Mouse (Mus musculus): Measurements from ENCODE around the gene Atxn7. TPM values are rescaled to one million over a fixed set of nuclear protein-coding genes. Genes with fewer than 3 reads are reported as not detected.

Atxn7 gene
- polyA plus RNA-seq, 1 experiment from 2014 or later = 5.0 TPM

DNA sequence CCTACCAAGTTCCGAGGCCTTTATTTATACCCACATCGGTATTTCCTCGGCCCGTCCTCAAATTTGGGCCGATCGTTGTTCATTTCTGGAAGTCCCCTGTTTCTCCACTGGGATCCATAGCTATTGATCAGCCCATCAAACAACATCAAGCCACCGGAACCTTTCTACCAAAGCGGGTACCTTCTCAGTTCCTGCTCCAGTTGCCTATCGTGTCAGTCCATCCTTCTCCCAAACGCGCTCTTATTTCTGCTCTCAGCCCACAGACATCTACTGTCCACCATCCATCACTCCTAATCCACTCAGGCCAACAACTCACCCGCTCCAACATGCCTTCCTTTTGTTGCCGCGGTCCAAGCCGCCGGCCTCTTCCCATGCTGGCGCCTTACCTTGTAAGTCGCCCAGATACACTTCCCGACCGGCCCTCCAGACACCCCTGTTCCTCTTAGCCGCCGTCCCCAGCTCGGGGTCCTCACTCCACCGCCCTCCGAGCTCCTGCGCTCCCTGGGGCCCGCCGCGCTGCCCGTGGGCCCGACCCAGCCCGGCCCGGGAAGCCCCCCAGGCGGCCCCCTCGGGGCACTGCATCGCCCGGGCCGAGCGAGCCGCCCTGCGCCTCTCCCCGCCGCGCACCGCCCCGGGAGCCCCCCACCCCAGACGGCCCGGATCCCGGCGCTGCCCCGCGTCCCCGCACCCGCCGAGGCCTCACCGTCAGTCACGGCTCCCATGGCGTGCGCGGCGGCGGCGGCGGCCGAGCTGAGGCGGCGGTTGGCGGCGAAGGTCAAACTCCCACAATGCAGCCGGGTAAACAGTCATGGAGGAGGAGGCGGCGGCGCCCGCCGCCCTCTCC is 536 bp upstream of the Atxn7 start:
- Histone ChIP-seq H3K9ac (peak overlapping the region; percentile 98), H3K9me3 (no peaks in the 10 kb centered on the region), H3K4me1 (peaks cover 26% of the 10 kb centered on the region), H3K36me3 (replicated peaks) (0 out of 2 replicates have a peak, but pooled peaks cover 5% of the 10 kb centered on the region), H3K27me3 (replicated peaks) (no peaks in the 10 kb centered on the region), H3K27ac (peak overlapping the region; percentile 84), H3K4me3 (peak overlapping the region; percentile 87), H3K4me2 (peak overlapping the region; percentile 75)
- ATAC-seq (replicated peaks) = peak; percentile 93
- under 1% methylated on average over 75 of the region's 75 CpGs for WGBS

DNA sequence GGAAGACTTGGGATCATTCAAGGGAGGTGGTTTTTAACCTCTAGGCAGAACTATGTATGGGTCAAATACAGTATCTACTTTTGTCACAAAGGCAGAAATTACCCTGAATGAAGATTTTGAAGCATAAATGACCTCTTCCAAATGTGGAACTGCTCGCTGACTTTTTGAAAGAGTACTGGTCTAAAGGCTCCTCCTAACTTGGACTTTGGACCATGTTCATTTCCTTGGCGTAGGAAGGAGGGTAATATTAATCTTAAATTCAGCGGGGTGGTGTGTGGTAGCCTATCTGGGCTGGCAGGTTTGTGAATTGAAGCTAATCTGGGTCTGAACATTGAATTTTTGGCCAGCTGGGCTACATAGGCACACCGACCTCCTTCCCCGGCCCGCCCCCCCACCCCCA is 1.2 kb downstream of the Atxn7 start:
- Histone ChIP-seq H3K36me3 (replicated peaks) (no peaks in the 10 kb centered on the region), H3K9me3 (no peaks in the 10 kb centered on the region), H3K4me1 (peaks cover 26% of the 10 kb centered on the region), H3K27me3 (replicated peaks) (no peaks in the 10 kb centered on the region), H3K4me3 (no peak overlapping the region), H3K9ac (no peak overlapping the region), H3K4me2 (no peak overlapping the region), H3K27ac (no peak overlapping the region)
- 87% methylated on average over 6 of the region's 6 CpGs for WGBS
- no peak for ATAC-seq (replicated peaks)

DNA sequence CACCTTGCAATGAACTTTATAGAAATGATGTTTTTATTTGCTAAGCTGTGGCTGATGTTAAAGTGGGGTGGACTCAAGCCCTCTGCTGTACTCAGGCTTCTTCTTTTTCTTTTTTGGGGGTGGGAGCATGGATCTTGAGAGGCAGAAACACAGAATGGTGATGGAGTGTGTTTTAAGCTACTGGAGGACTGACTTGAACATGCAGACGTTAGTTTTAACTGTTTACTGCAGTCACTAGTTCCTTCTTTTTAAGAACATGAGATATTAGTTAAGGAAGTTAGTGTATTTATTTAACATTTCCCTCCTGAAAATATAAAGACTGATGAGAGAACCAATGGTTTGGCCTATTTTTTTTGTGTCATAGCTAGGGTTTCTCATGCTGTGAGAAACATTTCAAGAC is 2.3 kb downstream of the Atxn7 start:
- Histone ChIP-seq H3K4me2 (no peak overlapping the region), H3K4me3 (no peak overlapping the region), H3K36me3 (replicated peaks) (no peaks in the 10 kb centered on the region), H3K4me1 (peaks cover 21% of the 10 kb centered on the region), H3K27ac (no peak overlapping the region), H3K27me3 (replicated peaks) (no peaks in the 10 kb centered on the region), H3K9me3 (no peaks in the 10 kb centered on the region), H3K9ac (no peak overlapping the region)
- no peak for ATAC-seq (replicated peaks)
- WGBS = 92% methylated on average over 1 of the region's 1 CpGs

DNA sequence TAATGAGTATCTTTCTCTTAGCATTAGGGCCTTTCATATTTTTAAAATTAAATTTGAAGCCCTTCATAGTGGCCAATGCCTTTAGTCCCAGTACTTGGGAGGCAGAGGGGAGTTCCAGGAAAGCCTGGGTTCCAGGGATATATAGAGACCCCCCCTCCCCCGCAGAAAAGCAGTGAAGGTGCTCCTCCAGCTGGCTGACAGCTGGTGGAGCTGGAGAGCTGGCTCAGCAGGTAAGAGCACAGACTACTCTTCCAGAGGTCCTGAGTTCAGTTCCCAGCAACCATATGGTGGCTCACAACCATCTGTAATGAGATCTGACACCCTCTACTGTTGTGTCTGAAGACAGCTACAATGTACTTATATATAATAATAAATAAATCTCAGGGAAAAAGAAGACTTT is 6.4 kb downstream of the Atxn7 start:
- no peak overlapping the region for H3K27ac ChIP-seq
- no peaks in the 10 kb centered on the region for H3K27me3 ChIP-seq (replicated peaks)
- no peaks in the 10 kb centered on the region for H3K36me3 ChIP-seq (replicated peaks)
- H3K4me3 ChIP-seq = no peak overlapping the region
- no peaks in the 10 kb centered on the region for H3K4me1 ChIP-seq
- WGBS = 36% methylated on average over 1 of the region's 1 CpGs
- no peak overlapping the region for H3K9ac ChIP-seq
- no peaks in the 10 kb centered on the region for H3K9me3 ChIP-seq
- no peak for ATAC-seq (replicated peaks)
- H3K4me2 ChIP-seq = no peak overlapping the region

DNA sequence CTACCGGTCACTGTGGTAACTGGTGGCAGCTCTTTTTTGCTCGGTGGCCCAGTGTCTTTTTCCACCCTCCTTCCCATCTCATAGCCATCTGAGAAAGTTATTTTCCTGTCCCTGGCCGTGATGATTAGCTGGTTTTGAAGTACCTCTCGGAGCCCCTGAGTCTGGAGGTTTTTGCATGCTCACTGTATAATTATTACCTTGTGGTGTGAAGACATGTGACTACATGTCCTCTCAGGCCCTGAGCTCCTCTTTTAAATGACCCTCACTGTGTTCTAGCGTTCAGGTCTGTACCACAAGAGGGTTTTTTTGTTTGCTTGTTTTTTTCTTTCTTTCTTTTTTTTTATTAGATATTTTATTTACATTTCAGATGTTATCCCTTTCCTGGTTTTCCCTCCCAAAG is 7.2 kb downstream of the Atxn7 start:
- H3K9ac ChIP-seq = no peak overlapping the region
- ATAC-seq (replicated peaks) = no peak
- no peak overlapping the region for H3K27ac ChIP-seq
- no peaks in the 10 kb centered on the region for H3K9me3 ChIP-seq
- no peaks in the 10 kb centered on the region for H3K4me1 ChIP-seq
- no peak overlapping the region for H3K4me2 ChIP-seq
- WGBS = 92% methylated on average over 5 of the region's 5 CpGs
- no peak overlapping the region for H3K4me3 ChIP-seq
- H3K27me3 ChIP-seq (replicated peaks) = no peaks in the 10 kb centered on the region
- no peaks in the 10 kb centered on the region for H3K36me3 ChIP-seq (replicated peaks)

DNA sequence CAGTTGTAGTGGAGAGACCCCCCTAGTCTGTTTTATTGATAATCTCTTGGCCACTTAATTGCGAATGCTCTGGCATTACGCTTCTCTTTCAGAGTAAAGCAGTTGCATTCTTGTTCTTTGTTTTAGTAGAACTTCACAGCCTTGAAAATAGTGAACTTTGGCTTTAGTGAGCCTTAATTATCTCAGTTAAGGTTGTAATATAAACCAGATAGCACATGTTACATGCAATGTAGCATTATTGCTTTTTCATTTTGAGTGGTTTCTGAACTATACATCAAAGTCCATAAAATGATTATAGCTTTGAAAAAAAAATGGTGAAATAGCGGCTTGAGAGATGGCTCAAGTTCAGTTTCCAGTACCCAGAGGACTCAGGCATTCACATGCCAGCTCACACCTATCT is 9.3 kb downstream of the Atxn7 start:
- no peaks in the 10 kb centered on the region for H3K9me3 ChIP-seq
- H3K27me3 ChIP-seq (replicated peaks) = no peaks in the 10 kb centered on the region
- no peak overlapping the region for H3K4me2 ChIP-seq
- no peak for ATAC-seq (replicated peaks)
- no peak overlapping the region for H3K27ac ChIP-seq
- WGBS = 84% methylated on average over 3 of the region's 3 CpGs
- no peak overlapping the region for H3K9ac ChIP-seq
- H3K4me3 ChIP-seq = no peak overlapping the region
- H3K36me3 ChIP-seq (replicated peaks) = no peaks in the 10 kb centered on the region
- H3K4me1 ChIP-seq = no peaks in the 10 kb centered on the region

DNA sequence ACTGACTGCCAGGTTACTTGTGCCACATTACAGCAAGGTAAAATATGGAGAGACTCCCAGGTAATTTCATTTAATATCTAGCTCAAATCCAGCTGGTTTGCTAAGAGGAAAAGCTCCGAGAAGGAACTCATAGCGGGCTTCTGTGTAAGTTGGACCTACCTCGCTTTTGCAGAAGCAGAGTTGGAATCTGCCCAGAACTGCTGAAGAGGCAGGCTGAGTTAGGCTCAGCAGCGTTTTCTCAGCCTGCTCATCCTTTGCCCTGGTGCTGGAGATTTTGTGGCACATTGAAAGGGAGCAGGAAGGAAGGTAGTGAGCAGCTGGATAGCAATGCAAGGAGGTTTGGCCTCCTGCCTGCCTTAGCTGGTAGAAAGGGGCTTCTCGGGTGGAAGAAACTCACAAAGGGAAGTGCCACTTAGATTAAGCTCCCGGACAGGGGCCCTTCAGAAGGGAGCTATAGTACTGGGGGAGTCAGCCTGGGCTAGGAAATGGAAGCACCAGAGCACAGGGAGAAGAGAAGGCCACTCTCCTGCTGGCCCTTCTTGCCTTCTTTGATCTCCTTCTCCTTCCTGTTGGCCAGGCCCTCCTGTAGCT is 10.5 kb downstream of the Atxn7 start:
- Histone ChIP-seq H3K9me3 (no peaks in the 10 kb centered on the region), H3K4me1 (no peaks in the 10 kb centered on the region), H3K27ac (no peak overlapping the region), H3K36me3 (replicated peaks) (no peaks in the 10 kb centered on the region), H3K4me2 (no peak overlapping the region), H3K27me3 (replicated peaks) (no peaks in the 10 kb centered on the region), H3K4me3 (no peak overlapping the region), H3K9ac (no peak overlapping the region)
- 48% methylated on average over 6 of the region's 6 CpGs for WGBS
- no peak for ATAC-seq (replicated peaks)

DNA sequence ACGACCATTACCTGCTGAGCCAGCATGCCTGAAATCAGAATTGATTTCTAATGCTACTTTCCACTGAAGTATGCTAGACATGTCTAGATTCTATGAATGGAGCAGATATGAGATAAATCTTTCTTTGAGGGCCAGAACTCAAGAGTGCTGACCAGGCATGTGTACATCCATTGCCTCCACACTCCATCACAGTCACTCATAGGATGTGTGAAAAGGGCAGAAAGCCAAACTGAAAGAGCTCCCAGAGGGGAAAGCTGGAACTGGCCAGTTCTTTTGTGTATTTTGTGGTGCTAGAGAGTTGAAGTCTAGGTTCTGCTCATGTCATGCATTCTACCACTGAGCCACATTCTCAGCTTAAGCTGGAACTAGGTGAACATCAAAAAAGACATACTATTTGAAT is 16.3 kb downstream of the Atxn7 start:
- Histone ChIP-seq H3K9me3 (no peaks in the 10 kb centered on the region), H3K4me2 (no peak overlapping the region), H3K4me1 (no peaks in the 10 kb centered on the region), H3K27me3 (replicated peaks) (no peaks in the 10 kb centered on the region), H3K4me3 (no peak overlapping the region), H3K9ac (no peak overlapping the region), H3K27ac (no peak overlapping the region), H3K36me3 (replicated peaks) (no peaks in the 10 kb centered on the region)
- WGBS = 86% methylated on average over 1 of the region's 1 CpGs
- ATAC-seq (replicated peaks) = no peak

DNA sequence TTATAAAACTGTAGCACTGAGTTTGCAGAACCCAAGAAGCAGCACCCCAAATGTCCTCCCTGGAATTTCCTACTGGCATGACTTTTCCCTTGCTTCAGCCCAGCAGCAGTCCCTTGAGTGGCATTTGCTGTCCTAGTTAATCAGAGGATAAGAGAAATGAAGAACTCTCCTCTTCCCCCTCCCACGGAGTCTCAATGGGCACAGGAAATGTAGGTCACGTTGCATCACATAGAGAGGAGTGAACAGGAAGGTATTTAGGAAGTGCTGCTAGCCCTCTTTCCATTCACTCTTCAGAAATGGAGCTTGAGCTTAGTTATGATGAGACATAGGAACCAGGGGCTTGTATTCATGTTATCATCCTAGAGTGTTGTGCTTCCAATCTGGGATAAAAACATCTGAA is 20.0 kb downstream of the Atxn7 start:
- H3K27me3 ChIP-seq (replicated peaks) = no peaks in the 10 kb centered on the region
- ATAC-seq (replicated peaks) = no peak
- H3K4me2 ChIP-seq = no peak overlapping the region
- no peak overlapping the region for H3K4me3 ChIP-seq
- no peak overlapping the region for H3K27ac ChIP-seq
- 50% methylated on average over 2 of the region's 2 CpGs for WGBS
- H3K9me3 ChIP-seq = no peaks in the 10 kb centered on the region
- H3K9ac ChIP-seq = no peak overlapping the region
- no peaks in the 10 kb centered on the region for H3K4me1 ChIP-seq
- no peaks in the 10 kb centered on the region for H3K36me3 ChIP-seq (replicated peaks)

DNA sequence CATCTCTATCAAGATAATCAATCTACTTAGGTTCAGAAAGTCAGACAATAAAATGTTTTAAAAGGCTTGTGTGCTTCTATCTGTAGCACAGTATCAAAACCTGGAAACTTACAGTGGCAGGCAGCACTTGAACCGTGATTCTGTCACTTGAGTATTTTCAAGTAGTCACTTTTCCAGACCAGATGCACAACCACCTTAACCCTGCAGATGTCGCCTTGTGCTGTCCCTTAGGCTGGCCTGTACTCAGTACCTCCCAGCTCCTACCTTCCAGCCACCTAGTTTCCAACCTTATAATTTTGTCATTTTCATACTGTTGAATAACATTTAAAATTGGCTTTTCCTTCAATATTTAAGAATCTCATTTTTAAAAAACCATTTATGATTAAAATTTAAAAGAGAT is 20.9 kb downstream of the Atxn7 start:
- Histone ChIP-seq H3K27ac (no peak overlapping the region), H3K4me3 (no peak overlapping the region), H3K27me3 (replicated peaks) (no peaks in the 10 kb centered on the region), H3K9ac (no peak overlapping the region), H3K4me2 (no peak overlapping the region), H3K4me1 (no peaks in the 10 kb centered on the region), H3K9me3 (no peaks in the 10 kb centered on the region), H3K36me3 (replicated peaks) (no peaks in the 10 kb centered on the region)
- ATAC-seq (replicated peaks) = no peak
- 58% methylated on average over 2 of the region's 2 CpGs for WGBS

DNA sequence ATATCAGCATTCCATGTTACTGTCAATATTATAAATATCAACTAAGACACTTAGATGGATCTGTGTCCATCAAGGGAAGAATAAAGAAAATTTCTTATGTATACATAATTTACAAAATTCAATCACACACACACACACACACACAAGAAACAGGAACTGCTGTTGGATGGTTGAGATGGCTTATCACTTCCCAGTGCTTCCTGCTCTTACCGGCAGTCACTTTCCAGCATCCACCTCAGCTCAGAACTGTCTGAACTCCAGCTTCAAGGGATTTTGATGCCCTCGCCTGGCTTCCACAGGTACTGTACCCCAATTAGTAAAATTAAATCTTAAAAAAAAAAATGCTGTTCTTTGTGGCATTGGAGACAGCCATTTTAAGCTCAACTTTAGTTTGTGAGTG is 27.2 kb downstream of the Atxn7 start:
- no peaks in the 10 kb centered on the region for H3K36me3 ChIP-seq (replicated peaks)
- no peaks in the 10 kb centered on the region for H3K9me3 ChIP-seq
- H3K4me3 ChIP-seq = no peak overlapping the region
- no peak overlapping the region for H3K4me2 ChIP-seq
- no peaks in the 10 kb centered on the region for H3K27me3 ChIP-seq (replicated peaks)
- ATAC-seq (replicated peaks) = no peak
- H3K4me1 ChIP-seq = no peaks in the 10 kb centered on the region
- WGBS = 73% methylated on average over 2 of the region's 2 CpGs
- H3K9ac ChIP-seq = no peak overlapping the region
- H3K27ac ChIP-seq = no peak overlapping the region

DNA sequence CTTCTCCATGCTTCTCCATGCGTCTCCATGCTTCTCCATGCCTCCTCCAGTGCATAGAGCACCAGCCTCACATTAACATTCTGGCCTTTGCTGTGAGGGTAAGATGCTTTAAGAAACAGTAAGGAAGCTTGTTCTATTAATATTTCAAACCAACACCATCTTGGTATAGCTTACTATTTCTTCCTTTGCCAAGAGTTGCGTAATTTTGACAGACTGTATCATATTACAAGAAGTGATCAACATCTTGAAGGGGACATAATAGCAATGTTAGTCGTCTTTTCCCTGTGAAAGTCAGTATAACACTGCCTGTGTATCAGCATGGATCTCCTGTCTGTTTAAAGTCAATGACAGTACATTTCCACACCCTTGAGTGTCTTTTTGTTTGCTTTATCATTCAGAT is 29.5 kb downstream of the Atxn7 start:
- Histone ChIP-seq H3K27ac (no peak overlapping the region), H3K36me3 (replicated peaks) (no peaks in the 10 kb centered on the region), H3K4me1 (no peaks in the 10 kb centered on the region), H3K4me3 (no peak overlapping the region), H3K27me3 (replicated peaks) (no peaks in the 10 kb centered on the region), H3K9me3 (no peaks in the 10 kb centered on the region), H3K4me2 (no peak overlapping the region), H3K9ac (no peak overlapping the region)
- no peak for ATAC-seq (replicated peaks)
- WGBS = 88% methylated on average over 3 of the region's 3 CpGs

Data from midbrain, embryonic 15.5 days (tissue).